Mouse (Mus musculus) E14TG2a.4 (cell line): ENCODE results near the gene Tmem258.

ENCODE experiments used
- H3K27me3 ChIP-seq: 2 replicates; pipeline ENCODE4 v1.6.1; 2014; ENCODE audit warnings: low read length, control low read depth; ENCODE audit not compliant: insufficient read depth
- H3K36me3 ChIP-seq: 2 replicates; pipeline ENCODE4 v1.6.1; 2014; ENCODE audit warnings: low read length, control low read depth; ENCODE audit not compliant: insufficient read depth
- H3K4me1 ChIP-seq: replicated peaks from 2 replicates; pipeline ENCODE4 v1.6.1; 2014; ENCODE audit warnings: low read depth, low read length, control low read depth
- H3K4me3 ChIP-seq: replicated peaks from 2 replicates; pipeline ENCODE4 v1.5.1; 2014; ENCODE audit warnings: mild to moderate bottlenecking, low read length
- H3K9me3 ChIP-seq: 2 replicates; pipeline ENCODE4 v1.6.1; 2014; ENCODE audit warnings: low read length, control low read depth
- CTCF ChIP-seq: conservative IDR thresholded peaks from 2 replicates; pipeline ENCODE4 v1.5.1; 2014; ENCODE audit warnings: low read length
- NANOG ChIP-seq: IDR thresholded peaks from 2 replicates; pipeline ENCODE4 v1.6.1; 2014; ENCODE audit warnings: borderline replicate concordance, low read length, mixed read lengths
- POU5F1 ChIP-seq: IDR thresholded peaks from 2 replicates; pipeline ENCODE4 v1.6.1; 2014; ENCODE audit warnings: low read length, borderline replicate concordance

Tmem258 gene

GRCm38 (mm10) chr19:10248128-10248527, 44.3 kb downstream of the Tmem258 start:
- H3K4me1 ChIP-seq, result peaks cover 58% of the 10 kb centered on the region
- no peaks in the 10 kb centered on the region for H3K9me3 ChIP-seq
- TF ChIP-seq POU5F1 (no peak), NANOG (no peak), CTCF (no peak)
- no peaks in the 10 kb centered on the region for H3K36me3 ChIP-seq
- H3K27me3 ChIP-seq, result peaks cover 46% of the 10 kb centered on the region
- H3K4me3 ChIP-seq, result peak overlapping the region; percentile 37
